25 mouse cellular contexts compared by ENCODE assay signal in the genomic region with DNA sequence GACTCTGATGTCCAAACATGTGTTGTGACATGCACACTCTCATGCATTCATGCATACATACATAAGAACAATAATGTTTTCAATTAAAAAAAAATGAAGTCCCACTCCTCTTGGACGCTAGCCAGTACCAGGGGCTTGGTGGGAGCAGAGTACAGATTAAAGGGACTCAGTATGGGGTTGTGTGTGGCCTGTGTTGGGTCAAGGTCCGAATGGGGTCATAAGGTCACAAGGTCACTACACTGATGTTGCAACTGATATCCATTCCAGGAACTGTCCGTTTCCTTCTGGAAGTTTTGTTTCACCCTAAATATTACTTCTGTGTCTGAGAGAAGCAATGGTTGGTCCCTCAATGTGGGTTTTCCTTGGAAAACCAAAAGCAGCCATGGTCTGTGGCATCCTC.
"Had no signal": no experiment of that assay in that cellular context is flagged by ENCODE, and none has a peak within 500 bp of the region (broad histone marks: within the 10 kb centered on the region; RNA-seq: fewer than 3 reads in every experiment).

No protein-coding gene starts in this region.

- H3K4me2 ChIP-seq: heart, embryonic 12.5 days; hindbrain, embryonic 12.5 days; hindbrain, embryonic 14.5 days; intestine, embryonic 15.5 days; limb, embryonic 12.5 days; liver, embryonic 12.5 days had no signal

- ATAC-seq: hindbrain, embryonic 16.5 days; inflammation-experienced regulatory T-cells, adult 6 months; intestine, embryonic 15.5 days; intestine, postnatal 0 days; liver, embryonic 12.5 days had no signal

- H3K9me3 ChIP-seq: heart, embryonic 10.5 days; heart, embryonic 12.5 days; hindbrain, embryonic 10.5 days; hindbrain, embryonic 12.5 days; intestine, embryonic 15.5 days; limb, embryonic 10.5 days; limb, embryonic 12.5 days; liver, embryonic 12.5 days had no signal

- H3K4me1 ChIP-seq: intestine, embryonic 15.5 days; limb, embryonic 12.5 days; liver, embryonic 12.5 days had no signal

- H3K9ac ChIP-seq: heart, embryonic 12.5 days; hindbrain, embryonic 12.5 days; hindbrain, embryonic 14.5 days; intestine, embryonic 15.5 days; limb, embryonic 12.5 days; liver, embryonic 12.5 days had no signal

- DNase-seq: gastrocnemius, adult 2 months; gastrocnemius, postnatal 10 days; gastrocnemius, postnatal 25 days; heart, adult 18-20 months; heart, postnatal 10 days; heart, postnatal 4 days; kidney, adult 18-20 months; kidney, adult 8-10 months; kidney, postnatal 10 days; kidney, postnatal 25 days; kidney, postnatal 4 days had no signal

- H3K27me3 ChIP-seq: heart, embryonic 12.5 days; hindbrain, embryonic 12.5 days; intestine, embryonic 15.5 days; limb, embryonic 12.5 days; liver, embryonic 12.5 days had no signal

- H3K27ac ChIP-seq: gastrocnemius, adult 2 months; heart, embryonic 10.5 days; hindbrain, embryonic 10.5 days; hindbrain, embryonic 12.5 days; hindbrain, embryonic 14.5 days; intestine, embryonic 15.5 days; layer of hippocampus, adult 2 months; left cerebral cortex, adult 2 months; limb, embryonic 10.5 days; limb, embryonic 12.5 days; liver, embryonic 12.5 days had no signal

- H3K36me3 ChIP-seq: heart, embryonic 10.5 days; heart, embryonic 12.5 days; hindbrain, embryonic 10.5 days; hindbrain, embryonic 12.5 days; intestine, embryonic 15.5 days; limb, embryonic 10.5 days; limb, embryonic 12.5 days; liver, embryonic 12.5 days had no signal

- H3K4me3 ChIP-seq: gastrocnemius, adult 2 months; heart, embryonic 10.5 days; heart, embryonic 12.5 days; hindbrain, embryonic 10.5 days; hindbrain, embryonic 12.5 days; intestine, embryonic 15.5 days; layer of hippocampus, adult 2 months; left cerebral cortex, adult 2 months; limb, embryonic 10.5 days; limb, embryonic 12.5 days; liver, embryonic 12.5 days had no signal
